Mouse (Mus musculus) forebrain, embryonic 10.5 days (tissue): ENCODE data around the gene Olfr378. TPM values are rescaled to one million over a fixed set of nuclear protein-coding genes. Genes with fewer than 3 reads are reported as not detected.

Source experiments
- DNase-seq: peaks from one replicate; pipeline ENCODE4 v3.0.0-alpha.2; 2017; ENCODE audit warnings: low spot score; ENCODE audit errors: extremely low spot score
- H3K27ac ChIP-seq: fragments of 300-500 bp; sonication (generic); 2 replicates; pipeline ENCODE4 v1.5.1; 2016; ENCODE audit warnings: mild to moderate bottlenecking
- H3K27me3 ChIP-seq: fragments of 300-500 bp; sonication (generic); 2 replicates; pipeline ENCODE4 v1.6.1; 2016; ENCODE audit warnings: mild to moderate bottlenecking; ENCODE audit not compliant: poor library complexity, severe bottlenecking
- H3K36me3 ChIP-seq: fragments of 300-500 bp; sonication (generic); replicated peaks from 2 replicates; pipeline ENCODE4 v1.6.1; 2016; ENCODE audit warnings: mild to moderate bottlenecking, moderate library complexity
- H3K4me1 ChIP-seq: fragments of 300-500 bp; sonication (generic); 2 replicates; pipeline ENCODE4 v1.6.1; 2016
- H3K4me3 ChIP-seq: fragments of 300-500 bp; sonication (generic); 2 replicates; pipeline ENCODE4 v1.5.1; 2016; ENCODE audit warnings: mild to moderate bottlenecking, moderate library complexity
- H3K9me3 ChIP-seq: fragments of 300-500 bp; sonication (generic); 2 replicates; pipeline ENCODE4 v1.6.1; 2016; ENCODE audit warnings: mild to moderate bottlenecking, moderate library complexity
- WGBS: fragments of 180-500 bp; shearing (Covaris S2); methylation state at CpG from one replicate; pipeline ENCODE4 v1.1.7; 2016; 5-methylcytosine and 5-hydroxymethylcytosine counted together
- polyA plus RNA-seq: library from polyadenylated mRNA; unstranded; fragments of >200 nt; fragmentation: Nextera tagmentation; extraction: Ambion mirVana; gene quantifications from 2 replicates; pipeline ENCODE4 v1.2.1, GENCODE M21; 2016

Olfr378 gene
- polyA plus RNA-seq: not detected in 2 replicates

- Histone ChIP-seq H3K4me1 (no peaks in the 10 kb centered on the region), H3K4me3 (no peak within 1 kb of the TSS), H3K27ac (no peak within 1 kb of the TSS), H3K27me3 (no peaks in the 10 kb centered on the region), H3K36me3 (no peaks in the 10 kb centered on the region), H3K9me3 (peaks cover 14% of the 10 kb centered on the region; the same call in 1 of the 2 replicates)
- 88% methylated on average over 1 of the region's 1 CpGs for WGBS
- DNase-seq: no peak
Measured at GRCm38 (mm10) chr11:73428377-73428776, at the start of gene Olfr378. TSS of gene Olfr378 (minus strand) at chr11:73428477.

GRCm38 (mm10) chr11:73457408-73457807 is 29.1 kb upstream of the Olfr378 start, which contains the start of gene Olfr380:
TSS of gene Olfr380 (minus strand) at chr11:73457508.
- Histone ChIP-seq H3K27ac (no peak within 1 kb of the TSS), H3K27me3 (no peaks in the 10 kb centered on the region), H3K4me3 (no peak within 1 kb of the TSS), H3K4me1 (no peaks in the 10 kb centered on the region), H3K9me3 (peaks cover 15% of the 10 kb centered on the region; the same call in 1 of the 2 replicates), H3K36me3 (no peaks in the 10 kb centered on the region)
- WGBS: 95% methylated on average over 1 of the region's 1 CpGs
- DNase-seq: no peak

- no peak within 1 kb of the TSS for H3K4me3 ChIP-seq
- H3K9me3 ChIP-seq: peaks cover 5% of the 10 kb centered on the region; the same call in 1 of the 2 replicates
- no peaks in the 10 kb centered on the region for H3K27me3 ChIP-seq
- no peak for DNase-seq
- H3K4me1 ChIP-seq: no peaks in the 10 kb centered on the region
- no peaks in the 10 kb centered on the region for H3K36me3 ChIP-seq
- H3K27ac ChIP-seq: no peak within 1 kb of the TSS
Measured at GRCm38 (mm10) chr11:73399514-73399913, 28.8 kb downstream of the Olfr378 start, which contains the start of gene Olfr1. TSS of gene Olfr1 (minus strand) at chr11:73399614.

GRCm38 (mm10) chr11:73395374-73395773 is 32.9 kb downstream of the Olfr378 start:
- no peak overlapping the region for H3K27ac ChIP-seq
- DNase-seq: no peak
- H3K27me3 ChIP-seq: no peaks in the 10 kb centered on the region
- peaks cover 8% of the 10 kb centered on the region; the same call in 1 of the 2 replicates for H3K9me3 ChIP-seq
- no peak overlapping the region for H3K4me3 ChIP-seq
- H3K4me1 ChIP-seq: no peaks in the 10 kb centered on the region
- WGBS: 78% methylated on average over 4 of the region's 4 CpGs
- H3K36me3 ChIP-seq: no peaks in the 10 kb centered on the region

Other genes with a start within 250 kb of the Olfr378 start
- gene Ctns, start 229.4 kb downstream of the Olfr378 start, polyA plus RNA-seq: 14.8 and 16.1 TPM in 2 replicates
- gene Shpk, start 229.0 kb downstream of the Olfr378 start, polyA plus RNA-seq: 0.69 and 0.81 TPM in 2 replicates
- gene Trpv1, start 194.2 kb downstream of the Olfr378 start, polyA plus RNA-seq: not detected in 2 replicates
- 0.02 TPM in 1 of 2 replicates, not detected in the other for gene Trpv3, start 161.1 kb downstream of the Olfr378 start, polyA plus RNA-seq
- gene Aspa, start 98.9 kb downstream of the Olfr378 start, polyA plus RNA-seq: 0.12 and 0.14 TPM in 2 replicates
- not detected in 2 replicates for gene Gm49340, start 98.7 kb downstream of the Olfr378 start, polyA plus RNA-seq
- not detected in 2 replicates for gene Spata22, start 98.7 kb downstream of the Olfr378 start, polyA plus RNA-seq
- gene Olfr20, start 77.7 kb downstream of the Olfr378 start, polyA plus RNA-seq: not detected in 2 replicates
- not detected in 2 replicates for gene Olfr376, start 57.2 kb downstream of the Olfr378 start, polyA plus RNA-seq
- gene Olfr1, start 28.9 kb downstream of the Olfr378 start, polyA plus RNA-seq: not detected in 2 replicates
- gene Olfr380, start 29.0 kb upstream of the Olfr378 start, polyA plus RNA-seq: not detected in 2 replicates
- gene Olfr381, start 63.1 kb upstream of the Olfr378 start, polyA plus RNA-seq: not detected in 2 replicates
- not detected in 2 replicates for gene Olfr382, start 88.7 kb upstream of the Olfr378 start, polyA plus RNA-seq
- not detected in 2 replicates for gene Olfr385, start 164.5 kb upstream of the Olfr378 start, polyA plus RNA-seq
- gene Olfr384, start 170.1 kb upstream of the Olfr378 start, polyA plus RNA-seq: not detected in 2 replicates